Mouse (Mus musculus) cortical plate, adult 2 months (tissue): ENCODE measurements around the gene Mark3. TPM values are rescaled to one million over a fixed set of nuclear protein-coding genes. Genes with fewer than 3 reads are reported as not detected.

Experiments
- H3K27ac ChIP-seq: fragments of 200-500 bp; 2 replicates; pipeline ENCODE4 v1.5.1; 2012; ENCODE audit warnings: low read length, control low read depth, inconsistent platforms; ENCODE audit not compliant: insufficient read depth
- H3K4me1 ChIP-seq: fragments of 200-500 bp; 2 replicates; pipeline ENCODE4 v1.6.1; 2011; ENCODE audit warnings: low read length; ENCODE audit not compliant: control insufficient read depth, insufficient read depth
- H3K4me3 ChIP-seq: fragments of 200-500 bp; 2 replicates; pipeline ENCODE4 v1.5.1; 2011; ENCODE audit warnings: mild to moderate bottlenecking, low read length, control low read depth; ENCODE audit not compliant: insufficient read depth
- CTCF ChIP-seq: fragments of 200-500 bp; IDR thresholded peaks from 2 replicates; pipeline ENCODE4 v1.5.1; 2011; ENCODE audit warnings: mild to moderate bottlenecking, control low read depth, low read length; ENCODE audit not compliant: insufficient read depth; ENCODE audit errors: extremely low read depth
- POLR2A ChIP-seq: fragments of 200-500 bp; IDR thresholded peaks from 2 replicates; pipeline ENCODE4 v1.6.1; 2011; ENCODE audit warnings: mild to moderate bottlenecking, low read length, control low read depth; ENCODE audit not compliant: insufficient read depth; ENCODE audit errors: extremely low read depth
- polyA plus RNA-seq: library from polyadenylated mRNA; depleted of rRNA; stranded (reverse); fragments of >200 nt; gene quantifications from 2 replicates; pipeline ENCODE4 v1.2.3, GENCODE M21; 2012; rRNA removed

The Mark3 gene
- 73.9 and 76.5 TPM in 2 replicates for polyA plus RNA-seq

GRCm38 (mm10) chr12:111574074-111574886 lies at the start of gene Mark3:
Gene Mark3, plus strand, starts transcription at chr12:111574523.
- Histone ChIP-seq H3K4me3 (peak within 1 kb of the TSS; percentile 100), H3K27ac (peak within 1 kb of the TSS; percentile 95), H3K4me1 (peaks cover 8% of the 10 kb centered on the region; the same call in 1 of the 2 replicates)
- no peak for TF ChIP-seq CTCF
- peak; percentile 70 for TF ChIP-seq POLR2A

GRCm38 (mm10) chr12:111524883-111525282 lies 49.4 kb upstream of the Mark3 start:
- no peak for TF ChIP-seq CTCF
- TF ChIP-seq POLR2A = no peak
- Histone ChIP-seq H3K27ac (no peak overlapping the region), H3K4me3 (no peak overlapping the region), H3K4me1 (0 out of 2 replicates have a peak, but pooled peaks cover 1% of the 10 kb centered on the region)

- Histone ChIP-seq H3K27ac (peak overlapping the region; percentile 71), H3K4me1 (0 out of 2 replicates have a peak, but pooled peaks cover 1% of the 10 kb centered on the region), H3K4me3 (no peak overlapping the region)
- TF ChIP-seq CTCF (no peak), POLR2A (no peak)
Observed at GRCm38 (mm10) chr12:111527643-111528281, 46.6 kb upstream of the Mark3 start.

- TF ChIP-seq POLR2A (no peak), CTCF (no peak)
- no peak overlapping the region for H3K4me3 ChIP-seq
- H3K4me1 ChIP-seq = peaks cover 1% of the 10 kb centered on the region; the same call in 1 of the 2 replicates
- no peak overlapping the region for H3K27ac ChIP-seq
Observed at GRCm38 (mm10) chr12:111529192-111529591, 45.1 kb upstream of the Mark3 start.

GRCm38 (mm10) chr12:111533096-111533794 lies 41.1 kb upstream of the Mark3 start:
- Histone ChIP-seq H3K4me3 (no peak overlapping the region), H3K27ac (no peak overlapping the region), H3K4me1 (no peaks in the 10 kb centered on the region; the same call in none of the 2 replicates)
- TF ChIP-seq POLR2A (peak; percentile 82; the same call in 1 of the 2 replicates), CTCF (no peak)

- Histone ChIP-seq H3K27ac (no peak overlapping the region), H3K4me3 (no peak overlapping the region), H3K4me1 (peaks cover 6% of the 10 kb centered on the region)
- TF ChIP-seq POLR2A (no peak), CTCF (no peak)
Observed at GRCm38 (mm10) chr12:111535281-111535680, 39.0 kb upstream of the Mark3 start.

- Histone ChIP-seq H3K4me3 (no peak overlapping the region), H3K27ac (no peak overlapping the region), H3K4me1 (peaks cover 6% of the 10 kb centered on the region)
- TF ChIP-seq CTCF = no peak
- TF ChIP-seq POLR2A = no peak
Observed at GRCm38 (mm10) chr12:111535762-111536161, 38.6 kb upstream of the Mark3 start.

- H3K27ac ChIP-seq = no peak overlapping the region
- TF ChIP-seq CTCF = no peak
- no peak for TF ChIP-seq POLR2A
- peaks cover 6% of the 10 kb centered on the region for H3K4me1 ChIP-seq
- peak overlapping the region; percentile 50; the same call in 1 of the 2 replicates for H3K4me3 ChIP-seq
Observed at GRCm38 (mm10) chr12:111536746-111537145, 37.6 kb upstream of the Mark3 start.

- TF ChIP-seq CTCF (no peak), POLR2A (no peak)
- peak overlapping the region; percentile 50 for H3K4me3 ChIP-seq
- H3K4me1 ChIP-seq = peaks cover 6% of the 10 kb centered on the region
- peak overlapping the region; percentile 62 for H3K27ac ChIP-seq
Observed at GRCm38 (mm10) chr12:111537341-111537740, 37.0 kb upstream of the Mark3 start.
